Mouse (Mus musculus) cerebellum, adult 11 months (tissue): Measurements from ENCODE around the gene D430042O09Rik.
A peak's percentile ranks its signal among the peaks of the same experiment; 100 is the strongest.

Experiments
- DNase-seq: peaks from one replicate; pipeline ENCODE4 v3.0.0; 2022

Gene D430042O09Rik

DNA sequence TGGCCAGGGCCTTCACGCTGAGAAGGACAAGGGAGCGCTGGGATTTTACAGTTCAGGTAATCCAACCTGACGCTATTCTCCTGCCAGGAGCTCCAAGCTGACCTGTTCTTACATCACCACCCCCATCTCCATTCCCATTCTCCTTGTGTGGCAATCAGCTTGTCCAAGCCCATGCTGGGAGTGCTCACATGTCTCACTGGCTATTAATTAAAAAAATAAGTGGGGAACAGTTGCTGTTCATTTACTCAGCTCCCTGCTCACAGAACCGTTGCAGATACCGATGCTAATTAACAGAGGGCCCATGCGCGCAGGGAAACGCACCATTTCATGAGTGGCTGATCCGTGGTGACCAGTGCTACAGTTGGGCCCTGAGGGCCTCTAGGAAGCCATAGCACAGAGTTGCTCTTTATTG, 110.6 kb downstream of the D430042O09Rik start:
- peak; percentile 70 for DNase-seq

GRCm38 (mm10) chr7:125820233-125820632, 112.5 kb downstream of the D430042O09Rik start:
- DNase-seq: no peak

- no peak for DNase-seq
These were observed 118.7 kb downstream of the D430042O09Rik start for GRCm38 (mm10) chr7:125826425-125826824.

DNA sequence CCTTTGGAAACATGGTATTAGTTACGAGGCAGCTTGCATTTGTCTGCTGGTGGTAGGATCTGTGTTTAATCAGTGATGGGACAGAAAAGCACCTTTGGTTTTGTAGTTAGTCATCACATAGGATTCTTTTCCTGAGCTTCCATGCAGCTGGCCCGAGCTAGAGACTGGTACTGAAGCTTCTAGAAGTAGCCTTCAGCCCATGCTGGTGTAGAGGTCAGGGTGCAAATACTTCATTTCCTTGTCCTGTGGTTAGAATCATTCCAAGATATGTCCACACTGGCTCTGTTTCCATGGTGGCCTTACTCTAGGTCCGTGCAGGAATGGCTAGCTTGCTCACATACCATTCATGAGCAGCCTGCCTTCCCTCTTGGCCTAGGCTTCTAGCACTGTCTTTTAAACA, 119.2 kb downstream of the D430042O09Rik start:
- DNase-seq: no peak

- DNase-seq: no peak
These were observed 119.7 kb downstream of the D430042O09Rik start for GRCm38 (mm10) chr7:125827420-125827819.

- DNase-seq: no peak
These were observed 120.9 kb downstream of the D430042O09Rik start for GRCm38 (mm10) chr7:125828561-125828960.

DNA sequence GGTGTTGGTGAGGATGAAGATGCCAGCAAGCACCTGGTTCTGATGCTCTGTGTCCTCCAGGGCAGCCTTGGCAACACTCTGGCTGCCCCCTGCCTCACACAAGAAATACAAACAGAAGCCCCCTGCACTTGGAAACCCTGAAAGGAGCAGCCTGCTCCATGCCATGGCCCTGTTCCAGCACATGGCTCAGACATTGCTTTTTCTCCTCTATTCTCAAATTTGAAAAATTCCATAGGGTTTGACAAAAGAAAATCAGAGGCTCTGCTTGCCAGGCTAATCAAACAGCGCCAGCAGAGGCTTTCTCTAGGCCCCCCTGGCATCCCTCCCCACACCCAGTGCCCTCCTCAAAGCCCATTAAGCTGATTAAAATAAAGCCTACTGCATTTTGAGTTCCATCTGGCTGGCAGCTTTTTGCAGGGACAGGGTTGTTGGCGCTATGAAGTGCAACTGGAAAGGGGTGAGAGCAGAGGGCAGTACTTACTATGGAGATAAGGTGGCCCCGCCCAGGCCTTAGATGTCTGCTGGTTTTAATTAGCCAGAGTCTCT, 121.5 kb downstream of the D430042O09Rik start:
- no peak for DNase-seq

GRCm38 (mm10) chr7:125832767-125833166, 125.1 kb downstream of the D430042O09Rik start:
- DNase-seq: no peak

GRCm38 (mm10) chr7:125833471-125833870, 125.8 kb downstream of the D430042O09Rik start:
- DNase-seq: no peak

DNA sequence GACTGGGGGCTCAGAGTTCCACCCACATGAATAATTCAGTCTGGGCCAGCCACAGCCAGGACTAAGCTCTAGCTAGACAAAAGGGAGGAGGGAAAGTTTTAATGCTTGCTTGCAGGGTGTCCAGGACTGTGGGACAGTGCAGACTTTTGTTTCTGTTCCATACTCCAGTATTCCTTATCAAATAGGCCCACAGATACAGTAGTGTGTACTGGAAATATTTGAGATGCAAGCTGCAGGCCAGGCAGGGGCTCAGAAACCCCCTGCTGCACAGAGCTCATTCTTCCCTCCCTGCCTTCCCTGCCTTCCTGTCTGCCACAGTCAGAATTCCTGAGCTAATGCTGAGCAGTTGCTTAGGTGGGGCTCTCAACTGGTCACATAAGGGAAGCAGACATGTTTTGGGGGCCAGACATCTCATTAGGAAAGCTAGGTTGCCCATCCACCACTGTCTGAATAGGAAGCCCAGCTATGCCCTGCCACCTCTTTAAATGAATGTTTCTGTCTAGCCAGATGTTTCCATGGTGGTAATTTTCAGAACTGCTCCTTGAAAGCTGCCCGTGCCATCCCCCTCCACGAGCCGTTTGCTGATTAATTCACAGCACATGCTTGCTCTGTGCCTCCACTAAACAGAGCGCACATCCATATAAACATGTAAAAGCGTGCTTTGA, 130.5 kb downstream of the D430042O09Rik start:
- DNase-seq: no peak

GRCm38 (mm10) chr7:125845611-125846010, 137.9 kb downstream of the D430042O09Rik start:
- no peak for DNase-seq

DNA sequence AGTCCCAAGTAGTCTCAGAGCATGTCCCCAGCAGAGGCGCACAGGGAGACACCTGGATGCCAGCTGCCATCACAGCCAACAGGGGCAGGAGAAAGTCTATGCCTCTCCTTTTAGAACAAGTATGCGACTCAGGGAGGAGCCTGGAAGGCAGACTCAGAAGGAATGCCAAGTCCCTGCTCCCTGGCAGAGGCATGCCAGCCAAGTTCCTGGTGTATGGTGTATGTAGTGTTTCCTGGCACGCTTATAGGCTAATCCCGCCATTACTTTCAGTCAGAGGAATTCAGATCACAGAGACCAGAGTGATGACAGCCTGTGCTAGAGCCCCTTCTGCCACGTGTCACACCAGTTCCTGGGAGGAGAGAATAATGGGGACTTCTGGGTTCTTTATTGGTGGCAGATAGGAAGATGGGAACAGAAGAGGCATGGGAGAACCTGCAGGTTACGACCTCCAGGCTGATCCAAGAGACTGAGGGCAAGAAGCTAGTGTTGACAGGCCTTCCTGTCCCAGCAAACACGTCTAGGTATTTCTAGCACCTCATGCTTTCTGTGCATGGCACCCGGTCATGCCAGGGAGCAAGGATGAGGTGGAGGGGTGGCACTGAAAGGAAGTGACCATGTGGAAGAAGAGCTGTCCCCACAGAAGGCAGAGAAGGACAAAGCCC, 139.3 kb downstream of the D430042O09Rik start:
- no peak for DNase-seq

DNA sequence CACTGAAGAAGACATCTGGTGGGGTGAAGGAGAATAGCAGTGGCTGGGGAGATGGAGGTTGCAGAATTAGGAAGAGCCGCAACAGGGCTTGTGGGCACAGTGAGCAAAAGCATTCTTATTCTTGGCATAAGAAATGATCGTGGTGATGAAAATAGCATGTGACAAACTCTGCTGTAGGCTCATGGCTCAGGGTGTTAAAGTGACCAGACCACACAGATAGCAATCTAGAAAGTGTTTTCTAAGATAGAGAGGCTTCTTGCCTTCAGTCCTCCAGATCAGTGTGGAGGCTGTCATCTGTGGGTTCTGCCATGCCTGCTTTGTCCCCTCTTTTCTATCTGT, 139.8 kb downstream of the D430042O09Rik start:
- DNase-seq: no peak

GRCm38 (mm10) chr7:125859564-125859963, 151.9 kb downstream of the D430042O09Rik start:
- no peak for DNase-seq

DNA sequence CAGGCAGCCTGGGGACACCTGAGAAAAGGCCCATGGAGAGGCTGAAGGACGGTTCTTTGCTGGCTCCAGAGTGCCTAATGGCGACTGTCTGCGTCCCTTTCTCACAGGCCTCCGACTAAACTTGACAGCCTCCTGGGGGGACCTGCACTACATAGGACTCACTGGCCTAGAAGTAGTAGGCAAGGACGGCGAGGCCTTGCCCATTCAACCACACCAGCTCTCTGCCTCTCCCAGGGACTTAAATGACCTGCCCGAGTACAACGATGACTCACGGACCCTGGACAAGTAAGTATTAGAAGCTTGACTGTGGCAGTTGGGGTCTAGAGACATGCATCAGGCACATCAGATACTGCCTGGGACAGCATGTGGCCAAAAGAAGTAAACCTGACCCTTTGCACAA, 152.7 kb downstream of the D430042O09Rik start:
- no peak for DNase-seq

DNA sequence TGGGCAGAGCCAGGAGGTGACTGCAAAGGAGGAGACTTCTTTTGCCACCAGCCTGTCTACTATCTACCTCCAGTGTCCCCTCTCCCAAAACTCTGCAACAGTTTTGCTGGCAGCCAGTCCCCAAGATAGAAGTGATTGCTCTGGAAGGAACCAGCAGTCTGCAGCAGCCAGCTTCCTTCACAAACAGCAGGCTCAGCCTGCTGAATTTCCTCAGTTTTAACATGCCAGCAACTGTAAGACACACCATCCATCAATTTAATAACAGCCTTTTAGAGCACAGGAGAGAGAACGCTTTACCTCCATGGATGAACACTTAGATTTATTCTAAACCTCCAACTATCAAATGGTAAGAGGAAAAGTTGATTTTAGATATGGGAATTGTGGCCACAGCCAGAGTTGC, 156.3 kb downstream of the D430042O09Rik start:
- no peak for DNase-seq

GRCm38 (mm10) chr7:125865234-125865633, 157.5 kb downstream of the D430042O09Rik start:
- DNase-seq: no peak

DNA sequence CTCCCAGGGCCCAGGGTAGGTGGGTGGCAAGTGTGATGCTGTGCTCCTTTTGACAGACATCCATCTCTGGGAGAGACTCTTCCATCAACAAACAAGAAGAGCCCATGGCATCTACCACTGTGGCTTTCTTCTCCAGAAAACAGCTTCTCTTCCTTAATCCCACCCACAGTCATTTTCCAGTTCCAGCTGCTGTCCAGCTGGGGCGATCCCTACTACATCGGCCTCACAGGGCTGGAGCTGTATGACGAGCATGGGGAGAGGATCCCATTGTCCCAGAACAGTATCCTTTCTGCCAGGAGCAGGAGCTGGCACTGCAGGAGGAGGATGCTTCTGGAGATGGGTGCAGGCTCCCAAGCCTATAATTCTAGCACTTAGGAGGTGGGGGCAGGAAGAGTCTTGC, 160.9 kb downstream of the D430042O09Rik start:
- no peak for DNase-seq

DNA sequence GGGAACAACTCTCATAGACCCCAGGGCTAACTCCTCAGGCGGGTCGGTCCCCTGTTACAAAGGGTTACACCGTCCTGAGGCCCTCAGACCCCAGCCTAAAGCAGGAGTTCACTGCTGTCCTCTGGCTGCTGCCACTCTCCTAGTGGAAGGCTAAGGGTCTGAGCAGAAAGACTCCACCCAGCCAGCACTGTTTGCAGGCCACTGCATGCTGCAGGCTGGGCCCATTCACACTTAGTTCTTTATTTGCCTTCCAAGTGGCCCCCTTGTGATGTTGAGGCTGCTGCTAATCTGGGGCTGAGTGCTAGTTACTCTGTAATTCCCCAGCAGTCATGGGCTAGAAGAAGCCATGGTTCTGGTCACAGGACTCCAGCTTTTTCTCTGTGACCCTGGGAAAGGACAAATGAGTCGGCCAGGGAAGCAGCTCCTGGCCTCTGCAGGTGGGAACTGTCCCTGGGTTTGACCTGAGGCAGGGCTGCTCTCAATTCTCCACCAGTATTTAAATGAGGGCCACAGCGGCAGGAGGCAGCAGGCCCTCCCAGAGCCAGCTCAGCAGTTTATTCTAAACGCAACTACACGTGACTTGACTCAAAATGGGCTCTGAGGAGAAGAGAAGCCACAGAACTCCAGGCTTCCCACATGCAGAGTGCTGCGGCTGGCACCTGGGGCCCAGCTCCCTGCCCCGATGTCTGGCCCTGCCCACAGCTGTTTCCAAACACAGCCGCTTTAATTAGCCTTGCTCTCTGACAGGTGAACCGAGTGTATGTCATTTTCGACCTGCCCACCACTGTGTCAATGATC, 163.9 kb downstream of the D430042O09Rik start:
- no peak for DNase-seq

DNA sequence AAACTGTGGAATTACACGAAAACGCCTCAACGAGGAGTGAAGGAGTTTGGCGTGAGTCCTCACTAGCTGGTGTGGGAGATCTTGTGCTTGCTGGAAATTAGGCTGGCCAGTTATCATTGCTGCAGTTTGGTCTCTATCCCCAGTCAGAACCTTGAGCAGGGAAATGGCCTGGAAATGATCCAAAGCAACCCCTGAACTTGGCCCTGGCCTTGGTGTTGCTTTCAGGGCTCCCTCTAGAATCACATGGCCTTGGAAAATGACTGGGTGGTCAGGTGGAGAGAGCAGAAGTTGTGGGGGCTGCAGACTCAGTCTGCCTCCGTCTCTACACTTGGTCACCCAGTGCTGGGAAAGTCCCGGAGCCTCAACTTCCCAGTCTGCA, 164.5 kb downstream of the D430042O09Rik start:
- DNase-seq: no peak

DNA sequence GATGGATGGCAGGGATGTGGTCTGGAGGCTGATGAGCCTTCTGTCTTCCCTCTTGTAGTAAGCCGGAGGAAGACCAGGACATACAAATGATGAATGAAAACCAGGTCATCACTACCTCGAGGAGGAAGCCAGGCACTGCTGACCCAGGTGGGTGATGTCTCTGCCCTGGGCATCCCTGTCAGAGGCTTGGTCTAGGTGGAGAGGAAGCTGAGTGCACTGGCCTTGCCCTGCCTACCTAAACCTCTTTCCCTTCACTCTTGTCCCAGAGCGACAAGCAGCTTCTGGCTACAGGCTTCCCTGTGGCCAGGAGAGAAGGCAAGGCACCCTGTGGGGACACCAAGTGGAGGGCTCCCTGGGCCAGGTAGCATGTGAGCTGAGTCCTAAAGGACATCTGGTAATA, 165.2 kb downstream of the D430042O09Rik start:
- no peak for DNase-seq

DNA sequence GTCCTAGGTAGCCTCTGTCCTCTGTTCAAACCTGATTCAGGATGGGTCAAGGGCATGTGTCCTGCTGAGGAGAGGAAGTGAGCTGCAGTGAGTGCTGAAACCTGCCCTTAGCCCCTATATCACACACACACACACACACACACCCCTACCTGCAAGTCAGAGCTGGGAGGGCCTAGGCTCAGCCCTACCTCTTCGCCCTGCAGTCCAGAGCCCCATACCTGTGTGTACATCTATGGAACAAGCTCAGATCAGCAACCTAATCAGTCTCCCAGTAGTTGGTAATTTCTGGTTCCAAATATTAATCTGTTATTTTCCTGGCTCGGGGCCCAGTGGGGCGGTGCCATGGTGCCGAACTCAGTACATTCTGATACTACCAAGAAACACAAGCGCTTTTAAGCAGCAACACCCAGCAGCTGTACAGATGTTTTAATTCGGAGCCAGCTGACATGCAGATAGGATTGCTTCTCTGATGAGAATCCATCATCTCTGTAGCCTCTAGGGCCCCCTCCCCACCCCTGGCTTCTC, 166.3 kb downstream of the D430042O09Rik start:
- no peak for DNase-seq

GRCm38 (mm10) chr7:125878040-125878439, 170.4 kb downstream of the D430042O09Rik start:
- DNase-seq: no peak
